Mouse (Mus musculus) stomach, postnatal 0 days (tissue): ENCODE data around the gene AI413582. TPM values are rescaled to one million over a fixed set of nuclear protein-coding genes. Genes with fewer than 3 reads are reported as not detected.

Experiments used
- ATAC-seq: fragments of 200-750 bp; cut with Nextera tagmentation; 2 replicates; pipeline ENCODE4 v1.8.0; 2017; ENCODE audit not compliant: low FRiP score, low TSS enrichment
- DNase-seq: peaks from one replicate; pipeline ENCODE4 v3.0.0-alpha.2; 2016; ENCODE audit warnings: low spot score
- H3K27ac ChIP-seq: fragments of 300-500 bp; sonication (generic); replicated peaks from 2 replicates; pipeline ENCODE4 v1.5.1; 2014; ENCODE audit warnings: mild to moderate bottlenecking, control low read depth
- H3K27me3 ChIP-seq: fragments of 300-500 bp; sonication (generic); 2 replicates; pipeline ENCODE4 v1.6.1; 2014; ENCODE audit warnings: low read length; ENCODE audit not compliant: control insufficient read depth, insufficient read depth
- H3K36me3 ChIP-seq: fragments of 300-500 bp; sonication (generic); 2 replicates; pipeline ENCODE4 v1.6.1; 2014; ENCODE audit warnings: low read length, mixed read lengths; ENCODE audit not compliant: control insufficient read depth, insufficient read depth
- H3K4me1 ChIP-seq: fragments of 300-500 bp; sonication (generic); replicated peaks from 2 replicates; pipeline ENCODE4 v1.6.1; 2014; ENCODE audit warnings: antibody characterized with exemption; ENCODE audit not compliant: control insufficient read depth, insufficient read depth
- H3K4me2 ChIP-seq: fragments of 300-500 bp; sonication (generic); replicated peaks from 2 replicates; pipeline ENCODE4 v1.6.1; 2014; ENCODE audit warnings: low read depth, mild to moderate bottlenecking, control low read depth, moderate library complexity
- H3K4me3 ChIP-seq: fragments of 300-500 bp; sonication (generic); 2 replicates; pipeline ENCODE4 v1.5.1; 2014; ENCODE audit warnings: low read depth, low read length, control low read depth
- H3K9ac ChIP-seq: fragments of 300-500 bp; sonication (generic); 2 replicates; pipeline ENCODE4 v1.6.1; 2014; ENCODE audit warnings: mild to moderate bottlenecking, low read length, control low read depth, mixed read lengths
- H3K9me3 ChIP-seq: fragments of 300-500 bp; sonication (generic); 2 replicates; pipeline ENCODE4 v1.6.1; 2016; ENCODE audit warnings: low read length; ENCODE audit not compliant: control insufficient read depth
- CTCF ChIP-seq: IDR thresholded peaks from 2 replicates; pipeline ENCODE4 v1.5.1; 2016; ENCODE audit warnings: antibody characterized with exemption, low read depth, mild to moderate bottlenecking, moderate library complexity
- EP300 ChIP-seq: optimal IDR thresholded peaks from 2 replicates; pipeline ENCODE3; 2016; ENCODE audit warnings: antibody characterized with exemption
- WGBS: fragments of 180-500 bp; shearing (Covaris S2); extraction: QIAGEN DNeasy Blood & Tissue Kit; methylation state at CpG from one replicate; pipeline ENCODE4 v1.1.7; 2014; 5-methylcytosine and 5-hydroxymethylcytosine counted together
- polyA plus RNA-seq: library from polyadenylated mRNA; unstranded; fragments of >200 nt; fragmentation: Nextera tagmentation; extraction: Ambion mirVana; gene quantifications from 2 replicates; pipeline ENCODE4 v1.2.1, GENCODE M21; 2015

Gene AI413582
- polyA plus RNA-seq, 1 experiment from 2014 or later, result 37.1 TPM

DNA sequence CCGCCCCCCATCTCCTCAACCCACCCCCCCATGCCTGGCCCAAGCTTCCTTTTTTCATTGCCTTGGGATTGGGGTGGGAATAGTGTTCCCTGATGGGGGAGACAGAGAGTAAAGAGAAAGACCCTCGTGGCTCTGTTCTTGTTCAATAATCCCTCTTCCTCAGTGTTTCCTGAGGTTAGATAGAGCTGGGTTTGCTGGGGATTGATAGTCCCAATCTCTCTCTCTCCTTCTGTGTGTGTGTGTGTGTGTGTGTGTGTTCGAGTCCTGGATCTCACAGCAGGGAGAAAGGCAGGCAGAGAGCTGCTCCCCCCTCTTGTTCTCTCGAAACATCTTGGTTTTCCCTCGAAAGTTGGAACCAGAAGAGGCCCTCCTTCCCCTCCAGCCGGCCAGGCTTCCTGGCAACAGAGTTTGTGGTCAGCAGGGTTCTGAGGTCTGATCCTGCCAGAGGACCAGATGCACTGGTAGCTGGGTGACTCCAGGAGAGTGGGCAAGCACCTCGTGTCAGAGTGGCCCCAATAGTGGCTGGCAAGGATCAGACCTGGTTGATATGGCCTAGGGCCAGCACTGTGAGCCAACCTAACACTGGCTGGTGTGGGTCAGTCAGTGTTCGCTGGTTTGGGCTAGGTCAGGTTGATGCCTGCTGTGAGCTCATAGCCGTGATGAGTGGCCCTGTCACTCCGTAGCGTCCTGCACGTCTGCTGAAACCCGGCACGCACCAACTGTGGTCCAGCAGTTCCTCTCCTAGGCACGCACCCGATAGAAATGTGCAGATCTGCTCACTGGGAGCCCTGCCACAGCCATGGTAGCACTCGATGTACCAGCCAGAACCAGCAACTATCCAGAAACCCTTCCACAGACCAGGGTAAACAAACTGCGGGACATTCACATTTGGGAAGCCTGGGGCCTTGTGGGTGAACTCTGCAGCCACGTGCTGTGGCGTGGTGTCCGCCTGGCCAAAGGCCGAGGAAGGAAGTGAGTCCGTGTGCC is 13.0 kb downstream of the AI413582 start:
- Histone ChIP-seq H3K27ac (no peak overlapping the region), H3K4me1 (peaks cover 4% of the 10 kb centered on the region; the same call in 1 of the 2 replicates), H3K4me3 (no peak overlapping the region), H3K27me3 (no peaks in the 10 kb centered on the region), H3K9ac (no peak overlapping the region), H3K4me2 (no peak overlapping the region), H3K36me3 (no peaks in the 10 kb centered on the region), H3K9me3 (no peaks in the 10 kb centered on the region)
- no peak for DNase-seq
- TF ChIP-seq EP300 (no peak), CTCF (no peak)
- ATAC-seq, result no peak
- 73% methylated on average over 23 of the region's 23 CpGs for WGBS

DNA sequence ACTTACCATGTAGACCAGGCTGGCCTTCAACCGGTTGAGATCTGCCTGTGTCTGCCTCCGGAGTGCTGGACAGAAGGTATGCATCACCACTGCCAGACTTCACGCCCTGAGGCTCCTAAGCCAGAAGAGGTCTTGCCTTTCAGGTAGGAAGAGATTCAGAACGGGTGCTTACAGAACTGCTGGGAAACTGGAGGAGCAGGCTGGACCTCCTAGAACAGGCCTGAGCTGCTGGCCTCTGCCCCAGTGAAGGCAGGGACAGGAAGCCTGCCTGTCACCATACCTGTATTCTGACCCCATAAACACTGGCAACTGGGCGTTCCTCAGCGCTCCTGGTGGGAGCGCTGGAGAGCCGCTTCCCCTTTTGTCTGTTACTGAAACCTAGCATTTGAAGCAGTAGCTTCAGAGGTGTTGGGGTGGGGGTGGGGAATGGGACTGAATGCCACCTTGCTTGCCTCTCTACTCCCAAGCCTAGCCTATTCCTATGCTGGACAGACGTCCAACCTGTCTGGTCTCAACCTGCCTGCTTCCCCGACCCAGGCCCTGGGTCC is 14.1 kb downstream of the AI413582 start:
- TF ChIP-seq CTCF, result peak; percentile 16; the same call in 1 of the 2 replicates
- TF ChIP-seq EP300, result no peak
- whole genome bisulfite sequencing, result 59% methylated on average over 10 of the region's 10 CpGs
- no peak for ATAC-seq

DNA sequence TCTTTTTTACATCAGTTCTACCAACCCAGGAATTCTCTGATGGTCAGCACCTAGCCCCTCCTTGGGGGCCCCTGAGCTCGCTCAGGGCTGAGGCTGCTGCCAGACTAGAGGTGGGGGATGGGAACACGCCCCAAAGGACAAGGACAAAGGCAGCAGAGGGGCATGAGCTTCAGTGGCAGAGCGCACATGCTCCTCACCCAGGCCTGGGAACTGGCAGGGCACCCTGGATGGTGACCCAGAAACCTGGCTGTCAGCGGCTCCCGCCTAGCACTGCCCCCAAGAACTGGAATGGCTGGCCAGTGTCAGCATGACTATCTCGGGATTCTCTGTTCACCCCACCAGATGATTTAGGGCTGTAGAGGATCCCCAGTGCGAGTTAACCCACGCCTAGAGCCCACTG is 16.3 kb downstream of the AI413582 start:
- 71% methylated on average over 8 of the region's 8 CpGs for WGBS
- Histone ChIP-seq H3K27ac (no peak overlapping the region), H3K9ac (no peak overlapping the region), H3K4me1 (0 out of 2 replicates have a peak, but pooled peaks cover 5% of the 10 kb centered on the region), H3K27me3 (no peaks in the 10 kb centered on the region), H3K4me2 (no peak overlapping the region), H3K36me3 (no peaks in the 10 kb centered on the region), H3K9me3 (no peaks in the 10 kb centered on the region), H3K4me3 (no peak overlapping the region)
- ATAC-seq, result no peak
- TF ChIP-seq EP300 (no peak), CTCF (no peak)
- DNase-seq, result no peak

More for the DNA sequence above, 14.1 kb downstream of the AI413582 start:
- Histone ChIP-seq H3K4me3 (no peak overlapping the region), H3K4me2 (no peak overlapping the region), H3K36me3 (no peaks in the 10 kb centered on the region), H3K9me3 (no peaks in the 10 kb centered on the region), H3K27ac (no peak overlapping the region), H3K9ac (no peak overlapping the region), H3K4me1 (peaks cover 9% of the 10 kb centered on the region; the same call in 1 of the 2 replicates), H3K27me3 (no peaks in the 10 kb centered on the region)
- peak; percentile 48 for DNase-seq

DNA sequence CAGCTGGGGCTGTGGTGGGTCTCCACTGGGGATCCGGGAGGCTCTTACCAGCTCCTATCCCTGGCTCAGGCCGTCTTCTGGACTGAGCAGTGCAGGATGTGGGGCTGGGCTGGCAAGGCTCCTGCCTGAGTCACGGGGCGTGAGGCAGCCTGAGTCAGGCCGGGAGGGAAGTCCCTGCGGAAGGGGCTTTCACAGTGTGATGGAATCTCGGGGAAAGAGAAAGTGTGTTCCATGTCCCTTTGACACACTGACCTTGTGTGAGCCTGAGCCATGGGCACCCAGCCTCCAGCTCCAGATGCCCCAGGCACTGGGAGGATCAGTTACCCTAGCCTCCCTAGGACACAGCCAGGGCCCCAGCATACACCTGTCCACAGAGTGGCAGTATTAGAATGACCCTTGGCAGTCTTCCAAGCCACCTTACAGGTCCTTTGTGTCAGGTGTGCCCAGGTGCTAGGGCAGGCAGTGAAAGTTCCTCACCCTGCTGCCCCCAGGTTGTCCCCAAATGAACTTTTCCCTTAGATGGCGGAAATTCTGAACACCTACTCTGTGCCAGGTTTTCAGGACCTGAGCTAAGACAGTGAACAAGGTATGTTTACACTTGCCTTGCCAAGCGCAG is 18.2 kb downstream of the AI413582 start:
- ATAC-seq (peak; percentile 92), DNase-seq (peak; percentile 77)
- no peak overlapping the region for H3K9ac ChIP-seq
- no peaks in the 10 kb centered on the region for H3K36me3 ChIP-seq
- H3K4me3 ChIP-seq, result no peak overlapping the region
- no peak overlapping the region for H3K27ac ChIP-seq
- H3K27me3 ChIP-seq, result no peaks in the 10 kb centered on the region
- H3K9me3 ChIP-seq, result no peaks in the 10 kb centered on the region
- WGBS, result 38% methylated on average over 9 of the region's 9 CpGs
- no peak overlapping the region for H3K4me2 ChIP-seq
- TF ChIP-seq CTCF, result no peak
- no peak for TF ChIP-seq EP300
- 0 out of 2 replicates have a peak, but pooled peaks cover 5% of the 10 kb centered on the region for H3K4me1 ChIP-seq

DNA sequence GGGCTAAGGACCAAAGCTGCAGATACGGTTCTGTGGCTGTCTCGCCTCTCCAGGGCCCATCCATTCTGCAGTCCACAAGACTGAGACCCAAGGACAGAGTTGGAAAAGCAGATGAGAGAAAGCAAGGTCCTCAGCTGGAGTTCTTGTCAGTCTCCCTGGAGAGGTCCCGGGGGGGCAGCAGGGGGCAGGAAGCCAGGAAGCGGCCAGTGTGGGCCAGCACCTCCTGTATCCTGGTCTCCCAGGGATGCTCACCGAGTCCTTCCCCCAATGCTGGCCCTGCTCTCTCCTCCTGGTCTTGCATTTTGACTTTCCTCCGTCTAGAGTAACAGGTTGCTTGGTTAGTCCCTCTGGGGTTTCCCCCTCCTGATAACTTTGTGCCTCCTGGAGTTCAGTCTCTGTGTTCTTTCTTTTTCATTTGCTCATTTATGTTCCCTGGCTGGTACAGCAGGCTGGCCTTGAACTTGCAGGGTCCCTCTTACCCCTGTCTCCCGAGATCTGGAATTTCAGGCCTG is 18.9 kb downstream of the AI413582 start:
- DNase-seq (no peak), ATAC-seq (no peak)
- H3K9ac ChIP-seq, result no peak overlapping the region
- WGBS, result 69% methylated on average over 7 of the region's 7 CpGs
- H3K4me2 ChIP-seq, result no peak overlapping the region
- TF ChIP-seq EP300 (no peak), CTCF (no peak)
- H3K9me3 ChIP-seq, result no peaks in the 10 kb centered on the region
- H3K36me3 ChIP-seq, result no peaks in the 10 kb centered on the region
- 0 out of 2 replicates have a peak, but pooled peaks cover 5% of the 10 kb centered on the region for H3K4me1 ChIP-seq
- H3K27me3 ChIP-seq, result no peaks in the 10 kb centered on the region
- no peak overlapping the region for H3K4me3 ChIP-seq
- H3K27ac ChIP-seq, result no peak overlapping the region
